In the genomic region with DNA sequence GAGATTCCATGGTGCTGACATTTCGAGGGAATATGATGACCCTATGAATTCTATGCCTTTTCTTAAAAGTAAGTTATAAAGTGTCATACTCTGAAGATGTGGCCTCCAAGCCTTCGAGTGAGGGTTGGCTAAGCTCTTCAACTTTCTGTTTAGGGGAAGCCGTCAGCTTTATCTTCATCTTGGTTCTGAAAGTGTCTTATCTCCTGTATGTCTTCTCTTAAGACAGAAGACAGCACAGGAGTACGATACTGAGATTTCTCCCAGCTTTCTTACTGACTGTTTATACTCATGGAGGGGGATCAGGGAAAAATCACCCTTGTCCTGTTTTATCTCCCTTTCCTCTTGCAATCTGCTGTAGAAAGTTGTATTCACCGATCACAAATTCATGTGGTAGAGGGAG, we compare ENCODE assay signal across 15 mouse cellular contexts. TPM values are rescaled to one million over a fixed set of nuclear protein-coding genes. Genes with fewer than 3 reads are reported as not detected.
"Had no signal": no experiment of that assay in that cellular context is flagged by ENCODE, and none has a peak within 500 bp of the region (broad histone marks: within the 10 kb centered on the region; RNA-seq: fewer than 3 reads in every experiment).

No protein-coding gene starts in this region.

- ATAC-seq: midbrain, embryonic 16.5 days had no signal

- DNase-seq: lung, embryonic 14.5 days; lung, postnatal 10 days; lung, postnatal 4 days; midbrain, embryonic 14.5 days; right cerebral cortex, postnatal 14 days; thymus, adult 2 months; thymus, postnatal 25 days; thymus, postnatal 4 days had no signal

RNA-seq across cellular contexts. Expression of gene Il18r1, which starts 9.0 kb away (rescaled TPM):
- polyA plus RNA-seq: midbrain, embryonic 10.5 days; midbrain, embryonic 12.5 days; midbrain, embryonic 14.5 days; midbrain, embryonic 16.5 days; myocyte; neural tube, embryonic 12.5 days; neural tube, embryonic 14.5 days had no signal

RNA-seq across cellular contexts. Expression of gene Il18rap, which starts 40.8 kb away (rescaled TPM):
- polyA plus RNA-seq: testis, adult 2 months had no signal

RNA-seq across cellular contexts. Expression of gene Il1rl1, which starts 45.0 kb away (rescaled TPM):
- polyA plus RNA-seq: midbrain, embryonic 10.5 days; midbrain, embryonic 12.5 days; neural tube, embryonic 14.5 days had no signal
